Mouse (Mus musculus): Measurements from ENCODE around the gene Cbs. TPM values are rescaled to one million over a fixed set of nuclear protein-coding genes. Genes with fewer than 3 reads are reported as not detected.
A peak's percentile ranks its signal among the peaks of the same experiment; 100 is the strongest.

Gene Cbs
- total RNA-seq, 2 experiments from 2014 or later, result 60.7 to 62.4 TPM

- H3K4me3 ChIP-seq, result no peak overlapping the region
- H3K27ac ChIP-seq, result no peak overlapping the region
- DNase-seq (ENCODE audit: low spot score in 2 of 2), result no peak
- TF ChIP-seq CTCF (conservative IDR thresholded peaks at IDR 0.05), result no peak
Observed at GRCm38 (mm10) chr17:31597957-31598356, 39.1 kb downstream of the Cbs start.

GRCm38 (mm10) chr17:31595077-31595476 is 42.0 kb downstream of the Cbs start:
- no peak for TF ChIP-seq CTCF (conservative IDR thresholded peaks at IDR 0.05)
- DNase-seq (ENCODE audit: low spot score in 2 of 2), result peak in 1 of 2 experiments; percentile 69
- Histone ChIP-seq H3K4me3 (no peak overlapping the region), H3K27ac (peak overlapping the region; percentile 82)

DNA sequence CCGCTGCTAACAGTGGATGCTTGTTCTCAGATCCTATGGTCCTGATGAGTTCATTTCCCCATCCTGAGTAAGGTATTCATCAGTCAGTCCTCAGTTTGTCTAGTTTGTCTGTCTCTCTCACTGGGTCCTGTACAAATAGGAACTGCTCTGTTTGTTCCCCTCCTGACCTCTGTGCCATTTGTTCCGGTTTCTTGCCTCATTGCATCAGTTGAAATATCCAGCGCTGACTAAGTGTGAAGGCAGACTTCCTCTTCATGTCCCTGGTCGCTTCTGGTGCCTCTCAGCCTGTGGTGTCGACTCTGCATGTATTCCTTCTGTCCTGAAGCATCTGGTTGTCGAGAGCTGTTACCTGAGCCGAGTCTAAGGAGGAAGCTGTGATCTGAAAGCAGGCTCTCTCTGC is 42.4 kb downstream of the Cbs start:
- Histone ChIP-seq H3K4me3 (no peak overlapping the region), H3K27ac (peak overlapping the region; percentile 82)
- DNase-seq (ENCODE audit: low spot score in 2 of 2), result no peak
- TF ChIP-seq CTCF (conservative IDR thresholded peaks at IDR 0.05), result no peak

- no peak for DNase-seq (ENCODE audit: low spot score in 2 of 2)
- TF ChIP-seq CTCF (conservative IDR thresholded peaks at IDR 0.05), result no peak
- no peak overlapping the region for H3K27ac ChIP-seq
- no peak overlapping the region for H3K4me3 ChIP-seq
Observed at GRCm38 (mm10) chr17:31590846-31591245, 46.2 kb downstream of the Cbs start.

- no peak overlapping the region for H3K4me3 ChIP-seq
- DNase-seq (ENCODE audit: low spot score in 2 of 2), result no peak
- no peak for TF ChIP-seq CTCF (conservative IDR thresholded peaks at IDR 0.05)
- no peak overlapping the region for H3K27ac ChIP-seq
Observed at GRCm38 (mm10) chr17:31588726-31589125, 48.3 kb downstream of the Cbs start.

DNA sequence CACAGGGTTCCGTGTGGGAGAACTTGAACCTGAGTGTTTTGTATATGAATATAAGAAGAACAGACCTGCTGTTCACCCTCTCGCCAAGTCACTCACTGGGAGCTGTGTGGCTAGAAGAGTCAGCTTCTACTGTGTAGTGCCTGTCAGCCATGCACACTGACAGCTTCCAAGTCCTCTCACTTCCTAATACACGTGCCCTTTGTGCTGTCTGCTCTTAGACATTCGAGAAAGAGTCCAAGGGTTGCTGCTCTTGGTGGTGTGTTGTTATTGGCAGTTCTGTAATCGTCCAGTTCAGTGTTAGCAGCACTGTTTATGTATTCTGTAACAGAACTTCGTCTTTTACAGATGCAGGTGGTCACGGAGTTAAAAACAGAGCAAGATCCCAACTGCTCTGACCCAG is 48.9 kb downstream of the Cbs start:
- Histone ChIP-seq H3K4me3 (no peak overlapping the region), H3K27ac (no peak overlapping the region)
- no peak for TF ChIP-seq CTCF (conservative IDR thresholded peaks at IDR 0.05)
- no peak for DNase-seq (ENCODE audit: low spot score in 2 of 2)

GRCm38 (mm10) chr17:31583781-31584180 is 53.3 kb downstream of the Cbs start:
- DNase-seq (ENCODE audit: low spot score in 2 of 2), result no peak
- H3K4me3 ChIP-seq, result no peak overlapping the region
- H3K27ac ChIP-seq, result no peak overlapping the region
- no peak for TF ChIP-seq CTCF (conservative IDR thresholded peaks at IDR 0.05)

- H3K4me3 ChIP-seq, result no peak overlapping the region
- TF ChIP-seq CTCF (conservative IDR thresholded peaks at IDR 0.05), result no peak
- no peak overlapping the region for H3K27ac ChIP-seq
- no peak for DNase-seq (ENCODE audit: low spot score in 2 of 2)
Observed at GRCm38 (mm10) chr17:31583185-31583584, 53.9 kb downstream of the Cbs start.

- DNase-seq (ENCODE audit: low spot score in 2 of 2), result no peak
- TF ChIP-seq CTCF (conservative IDR thresholded peaks at IDR 0.05), result no peak
- Histone ChIP-seq H3K27ac (no peak overlapping the region), H3K4me3 (no peak overlapping the region)
Observed at GRCm38 (mm10) chr17:31580344-31580743, 56.7 kb downstream of the Cbs start.

DNA sequence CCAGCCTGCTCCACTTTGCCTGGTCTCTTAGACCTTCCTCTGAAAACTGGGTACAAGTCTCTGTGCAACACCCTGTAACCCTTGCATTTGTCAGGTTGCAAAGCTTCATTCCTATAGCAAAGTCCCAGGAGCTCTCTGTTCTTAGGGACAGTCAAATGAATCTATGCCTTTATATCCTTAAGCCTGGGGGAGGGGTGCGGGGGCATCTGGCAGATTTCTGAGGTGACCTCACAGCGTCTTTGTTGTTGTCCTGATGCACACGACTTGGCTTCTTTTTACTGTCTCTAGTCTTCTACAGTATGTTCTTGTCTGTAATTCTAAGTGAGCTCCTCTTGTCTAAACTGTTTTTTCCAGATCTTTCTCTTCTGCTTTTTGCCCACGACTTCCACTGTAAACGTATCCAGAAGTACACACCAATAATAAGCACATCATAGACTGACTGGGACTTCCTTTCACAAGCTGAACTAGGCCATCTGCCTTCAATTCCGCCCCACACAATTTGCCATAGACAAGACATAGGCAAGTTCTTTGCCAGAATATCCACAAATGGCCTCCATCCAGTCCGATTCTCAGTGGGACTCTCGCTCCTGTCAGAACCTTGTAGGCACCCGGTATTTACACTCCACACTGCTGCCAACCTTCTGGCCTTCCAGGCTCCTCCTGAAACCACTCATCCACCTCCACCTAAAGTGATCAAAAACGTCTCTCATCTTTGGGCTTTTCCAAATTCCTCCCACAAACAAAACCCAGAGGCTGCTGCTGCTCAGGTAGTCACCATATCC is 60.5 kb downstream of the Cbs start:
- no peak overlapping the region for H3K4me3 ChIP-seq
- peak overlapping the region; percentile 36; the same call in 1 of the 2 replicates for H3K27ac ChIP-seq
- peak in 1 of 2 experiments; percentile 24 for DNase-seq (ENCODE audit: low spot score in 2 of 2)
- TF ChIP-seq CTCF (conservative IDR thresholded peaks at IDR 0.05), result no peak

DNA sequence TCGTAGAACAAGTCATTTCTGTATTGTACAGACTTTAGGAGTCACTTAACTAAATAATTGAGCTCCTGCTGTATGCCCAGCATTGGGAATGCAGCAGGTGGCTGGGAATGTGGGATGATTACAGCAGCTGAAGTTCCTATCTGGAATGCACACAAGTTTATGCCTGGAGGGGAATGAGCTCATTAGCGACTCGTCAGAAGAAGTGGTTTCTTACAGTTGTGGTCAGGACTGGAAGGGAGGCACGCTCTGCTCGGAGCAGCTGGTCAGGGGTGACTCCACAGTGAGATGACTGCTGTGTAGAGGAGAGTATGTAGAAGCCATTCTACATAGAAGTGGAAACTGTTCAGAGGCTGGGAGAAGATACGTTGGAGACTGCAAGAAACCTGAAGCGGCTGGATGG is 62.4 kb downstream of the Cbs start:
- H3K4me3 ChIP-seq, result no peak overlapping the region
- no peak overlapping the region for H3K27ac ChIP-seq
- no peak for DNase-seq (ENCODE audit: low spot score in 2 of 2)
- no peak for TF ChIP-seq CTCF (conservative IDR thresholded peaks at IDR 0.05)

DNA sequence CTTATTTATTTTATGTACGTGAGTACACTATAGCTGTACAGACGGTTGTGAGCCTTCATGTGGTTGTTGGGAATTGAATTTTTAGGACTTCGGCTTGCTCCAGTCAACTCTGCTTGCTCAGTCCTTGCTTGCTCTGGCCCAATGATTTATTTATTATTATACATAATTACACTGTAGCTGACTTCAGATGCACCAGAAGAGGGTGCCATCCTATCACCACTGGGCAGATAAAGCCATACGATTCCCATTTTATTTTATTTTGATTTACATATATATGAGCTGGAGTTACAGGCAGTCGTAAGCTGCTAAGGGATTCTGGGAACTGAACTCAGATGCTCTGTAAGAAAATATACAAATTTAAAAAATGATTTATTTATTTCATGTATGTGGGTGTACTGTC is 65.3 kb downstream of the Cbs start:
- peak; percentile 60 for TF ChIP-seq CTCF (conservative IDR thresholded peaks at IDR 0.05)
- Histone ChIP-seq H3K4me3 (no peak overlapping the region), H3K27ac (no peak overlapping the region)
- no peak for DNase-seq (ENCODE audit: low spot score in 2 of 2)

GRCm38 (mm10) chr17:31570321-31570925 is 66.6 kb downstream of the Cbs start:
- H3K27ac ChIP-seq, result peak overlapping the region; percentile 55; the same call in 1 of the 2 replicates
- DNase-seq (ENCODE audit: low spot score in 2 of 2), result no peak
- no peak for TF ChIP-seq CTCF (conservative IDR thresholded peaks at IDR 0.05)
- no peak overlapping the region for H3K4me3 ChIP-seq

DNA sequence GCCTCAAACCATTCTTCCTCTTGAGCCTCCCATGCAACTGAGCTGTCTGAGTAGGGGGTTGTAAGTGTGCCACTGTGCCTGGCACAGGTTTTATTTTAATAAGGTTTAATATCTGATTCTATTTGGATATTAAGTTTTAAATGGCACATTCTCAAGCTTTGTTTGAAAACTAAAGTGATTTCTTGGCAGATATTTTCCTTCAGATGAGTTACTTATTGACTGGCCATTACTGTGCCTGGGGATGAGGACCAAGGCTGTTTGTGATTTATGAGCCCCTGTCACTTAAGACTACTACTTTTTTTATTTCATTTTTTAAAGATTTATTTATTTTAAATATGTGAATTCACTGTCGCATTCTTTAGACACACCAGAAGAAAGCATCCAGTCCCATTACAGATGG is 67.3 kb downstream of the Cbs start:
- Histone ChIP-seq H3K4me3 (no peak overlapping the region), H3K27ac (no peak overlapping the region; the same call in 1 of the 2 replicates)
- DNase-seq (ENCODE audit: low spot score in 2 of 2), result no peak
- no peak for TF ChIP-seq CTCF (conservative IDR thresholded peaks at IDR 0.05)

Measured in layer of hippocampus, adult 2 months (tissue).